Mouse (Mus musculus): ENCODE measurements around the gene Calr.

Gene Calr

DNA sequence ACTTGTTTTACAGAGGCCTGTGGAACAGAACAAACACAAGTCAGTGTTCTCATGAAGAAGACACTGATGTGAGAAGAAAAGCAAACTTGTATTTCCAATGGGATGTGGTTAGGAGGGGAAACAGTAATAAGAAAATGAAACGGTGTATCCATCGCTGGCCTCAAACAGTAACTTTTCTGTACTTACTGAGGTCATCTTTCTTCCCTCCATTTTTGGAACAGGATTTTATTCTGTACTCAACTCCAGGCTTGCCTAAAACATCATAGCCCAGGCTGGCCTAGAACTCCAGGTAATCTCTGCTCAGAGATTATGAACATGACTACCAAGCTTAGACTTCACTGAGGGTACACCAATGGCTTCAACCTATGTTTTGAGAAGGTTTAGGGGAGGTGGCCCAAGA, 7.3 kb downstream of the Calr start:
- no peaks in the 10 kb centered on the region for H3K9me3 ChIP-seq (ENCODE audit: low read length)
- no peaks in the 10 kb centered on the region for H3K27me3 ChIP-seq (ENCODE audit: insufficient read depth, low read length)
- peaks cover 88% of the 10 kb centered on the region for H3K36me3 ChIP-seq (ENCODE audit: insufficient read depth, low read length)
- TF ChIP-seq POU5F1 (IDR thresholded peaks at IDR 0.05; ENCODE audit: borderline replicate concordance, low read length) (no peak), NANOG (IDR thresholded peaks at IDR 0.05; ENCODE audit: borderline replicate concordance, low read length) (no peak), CTCF (conservative IDR thresholded peaks at IDR 0.05; ENCODE audit: low read length) (no peak)
- H3K4me1 ChIP-seq (replicated peaks; ENCODE audit: low read depth, low read length): peaks cover 70% of the 10 kb centered on the region
- H3K4me3 ChIP-seq (replicated peaks; ENCODE audit: low read length): peak overlapping the region; percentile 94

GRCm38 (mm10) chr8:84838513-84838912, 8.2 kb downstream of the Calr start:
- Histone ChIP-seq H3K9me3 (ENCODE audit: low read length) (no peaks in the 10 kb centered on the region), H3K36me3 (ENCODE audit: insufficient read depth, low read length) (peaks cover 88% of the 10 kb centered on the region), H3K4me1 (replicated peaks; ENCODE audit: low read depth, low read length) (peaks cover 70% of the 10 kb centered on the region), H3K4me3 (replicated peaks; ENCODE audit: low read length) (peak overlapping the region; percentile 39), H3K27me3 (ENCODE audit: insufficient read depth, low read length) (no peaks in the 10 kb centered on the region)
- no peak for TF ChIP-seq NANOG (IDR thresholded peaks at IDR 0.05; ENCODE audit: borderline replicate concordance, low read length)
- no peak for TF ChIP-seq POU5F1 (IDR thresholded peaks at IDR 0.05; ENCODE audit: borderline replicate concordance, low read length)
- TF ChIP-seq CTCF (conservative IDR thresholded peaks at IDR 0.05; ENCODE audit: low read length): no peak

DNA sequence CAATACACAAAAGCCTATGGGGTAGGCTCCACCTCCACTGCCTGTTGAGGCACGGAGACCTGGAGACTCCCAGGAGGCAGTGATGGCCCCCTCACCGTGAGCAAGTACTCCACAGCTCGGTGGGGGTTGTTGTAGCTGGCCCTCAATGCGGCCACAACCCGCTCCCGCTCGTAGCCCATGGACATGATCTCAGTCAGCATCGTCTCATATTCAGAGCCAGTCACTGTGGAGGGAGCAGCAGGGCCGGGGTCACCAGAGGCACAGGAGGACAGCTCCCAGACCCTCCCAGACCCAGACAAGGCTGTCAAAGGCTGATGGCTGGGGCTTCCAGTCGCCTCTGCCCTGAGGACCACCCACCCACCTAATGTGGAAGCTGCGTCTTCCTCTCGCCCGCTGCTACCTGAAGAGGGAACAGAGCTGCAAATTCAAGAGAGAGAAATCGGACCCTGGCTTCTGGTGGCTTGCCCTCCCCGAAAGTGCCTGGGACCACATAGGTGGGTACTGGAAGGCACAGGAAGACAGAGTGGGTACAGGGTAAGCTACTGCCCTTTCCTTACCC, 8.7 kb downstream of the Calr start:
- peak overlapping the region; percentile 39 for H3K4me3 ChIP-seq (replicated peaks; ENCODE audit: low read length)
- H3K4me1 ChIP-seq (replicated peaks; ENCODE audit: low read depth, low read length): peaks cover 70% of the 10 kb centered on the region
- no peak for TF ChIP-seq CTCF (conservative IDR thresholded peaks at IDR 0.05; ENCODE audit: low read length)
- no peak for TF ChIP-seq NANOG (IDR thresholded peaks at IDR 0.05; ENCODE audit: borderline replicate concordance, low read length)
- no peak for TF ChIP-seq POU5F1 (IDR thresholded peaks at IDR 0.05; ENCODE audit: borderline replicate concordance, low read length)
- peaks cover 87% of the 10 kb centered on the region for H3K36me3 ChIP-seq (ENCODE audit: insufficient read depth, low read length)
- H3K9me3 ChIP-seq (ENCODE audit: low read length): no peaks in the 10 kb centered on the region
- H3K27me3 ChIP-seq (ENCODE audit: insufficient read depth, low read length): no peaks in the 10 kb centered on the region

GRCm38 (mm10) chr8:84837149-84837911, 9.4 kb downstream of the Calr start:
- Histone ChIP-seq H3K27me3 (ENCODE audit: insufficient read depth, low read length) (no peaks in the 10 kb centered on the region), H3K4me3 (replicated peaks; ENCODE audit: low read length) (peak overlapping the region; percentile 39), H3K9me3 (ENCODE audit: low read length) (no peaks in the 10 kb centered on the region), H3K36me3 (ENCODE audit: insufficient read depth, low read length) (peaks cover 80% of the 10 kb centered on the region), H3K4me1 (replicated peaks; ENCODE audit: low read depth, low read length) (peaks cover 67% of the 10 kb centered on the region)
- TF ChIP-seq CTCF (conservative IDR thresholded peaks at IDR 0.05; ENCODE audit: low read length): 0 out of 2 replicates have a peak, but pooled peaks have one; percentile 5
- no peak for TF ChIP-seq NANOG (IDR thresholded peaks at IDR 0.05; ENCODE audit: borderline replicate concordance, low read length)

DNA sequence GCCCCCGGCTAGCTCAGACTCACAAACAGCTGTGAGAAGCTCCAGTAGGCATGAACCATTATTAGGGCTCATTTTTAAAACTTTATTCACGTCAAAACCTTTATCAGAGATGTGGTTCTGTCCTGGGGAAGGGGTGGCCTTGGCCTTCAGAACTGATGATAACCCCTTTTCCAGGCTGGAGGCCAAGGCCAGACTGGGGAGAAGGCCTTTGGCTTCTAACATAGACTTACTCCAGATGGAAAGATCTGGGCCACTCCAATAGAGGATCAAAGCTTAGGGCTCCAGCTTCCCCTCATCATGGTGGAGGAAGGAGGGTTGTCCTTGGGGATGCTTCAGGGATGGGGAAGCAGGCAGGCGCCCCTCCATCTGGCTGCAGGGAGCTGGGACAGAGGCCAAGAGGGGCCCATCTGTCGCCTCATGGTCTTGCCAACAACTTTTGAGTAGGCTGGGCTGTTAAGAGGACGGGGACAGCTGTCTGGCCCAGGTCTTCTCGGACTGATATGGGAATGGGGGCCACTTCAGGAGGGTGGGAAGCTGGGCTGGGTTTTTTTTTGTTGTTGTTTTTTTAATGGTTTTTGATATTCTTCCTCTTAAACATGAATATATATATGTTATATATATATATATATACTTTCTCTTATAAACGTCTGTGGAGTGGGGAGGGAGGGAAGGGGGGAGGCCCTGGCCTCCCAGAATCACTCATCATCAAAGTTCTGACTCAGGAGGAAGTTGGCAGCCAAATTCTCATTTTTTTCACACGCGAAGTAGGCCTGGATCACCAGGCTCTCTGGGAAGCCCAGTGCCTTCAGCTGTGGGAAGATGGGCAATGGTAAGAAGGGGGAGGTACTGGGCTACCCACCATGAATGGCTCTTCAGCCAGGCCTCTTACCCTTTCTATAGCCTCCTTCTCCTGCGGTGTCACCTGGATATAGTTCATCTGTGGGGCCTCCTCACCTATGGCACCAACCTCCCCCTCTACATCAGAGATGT, 11.6 kb downstream of the Calr start:
- H3K4me1 ChIP-seq (replicated peaks; ENCODE audit: low read depth, low read length): peaks cover 73% of the 10 kb centered on the region
- no peaks in the 10 kb centered on the region for H3K27me3 ChIP-seq (ENCODE audit: insufficient read depth, low read length)
- 0 out of 2 replicates have a peak overlapping the region, but pooled peaks have one; percentile 1 for H3K4me3 ChIP-seq (replicated peaks; ENCODE audit: low read length)
- no peak for TF ChIP-seq CTCF (conservative IDR thresholded peaks at IDR 0.05; ENCODE audit: low read length)
- no peak for TF ChIP-seq NANOG (IDR thresholded peaks at IDR 0.05; ENCODE audit: borderline replicate concordance, low read length)
- TF ChIP-seq POU5F1 (IDR thresholded peaks at IDR 0.05; ENCODE audit: borderline replicate concordance, low read length): no peak
- H3K36me3 ChIP-seq (ENCODE audit: insufficient read depth, low read length): peaks cover 65% of the 10 kb centered on the region
- no peaks in the 10 kb centered on the region for H3K9me3 ChIP-seq (ENCODE audit: low read length)

- 0 out of 2 replicates have a peak overlapping the region, but pooled peaks have one; percentile 10 for H3K4me3 ChIP-seq (replicated peaks; ENCODE audit: low read length)
- peaks cover 67% of the 10 kb centered on the region for H3K4me1 ChIP-seq (replicated peaks; ENCODE audit: low read depth, low read length)
- no peak for TF ChIP-seq CTCF (conservative IDR thresholded peaks at IDR 0.05; ENCODE audit: low read length)
- no peak for TF ChIP-seq NANOG (IDR thresholded peaks at IDR 0.05; ENCODE audit: borderline replicate concordance, low read length)
- TF ChIP-seq POU5F1 (IDR thresholded peaks at IDR 0.05; ENCODE audit: borderline replicate concordance, low read length): no peak
- no peaks in the 10 kb centered on the region for H3K9me3 ChIP-seq (ENCODE audit: low read length)
- H3K36me3 ChIP-seq (ENCODE audit: insufficient read depth, low read length): peaks cover 61% of the 10 kb centered on the region
- no peaks in the 10 kb centered on the region for H3K27me3 ChIP-seq (ENCODE audit: insufficient read depth, low read length)
Measured at GRCm38 (mm10) chr8:84834002-84834865, 12.5 kb downstream of the Calr start.

GRCm38 (mm10) chr8:84832759-84833742, 13.7 kb downstream of the Calr start:
- H3K36me3 ChIP-seq (ENCODE audit: insufficient read depth, low read length): peaks cover 54% of the 10 kb centered on the region
- TF ChIP-seq POU5F1 (IDR thresholded peaks at IDR 0.05; ENCODE audit: borderline replicate concordance, low read length) (no peak), NANOG (IDR thresholded peaks at IDR 0.05; ENCODE audit: borderline replicate concordance, low read length) (no peak)

More at GRCm38 (mm10) chr8:84832759-84833742, 13.7 kb downstream of the Calr start:
- Histone ChIP-seq H3K27me3 (ENCODE audit: insufficient read depth, low read length) (no peaks in the 10 kb centered on the region), H3K4me1 (replicated peaks; ENCODE audit: low read depth, low read length) (peaks cover 65% of the 10 kb centered on the region), H3K4me3 (replicated peaks; ENCODE audit: low read length) (peak overlapping the region; percentile 97), H3K9me3 (ENCODE audit: low read length) (no peaks in the 10 kb centered on the region)
